Mouse (Mus musculus) cortical plate, adult 2 months (tissue): ENCODE data around the gene Zfp768. TPM values are rescaled to one million over a fixed set of nuclear protein-coding genes. Genes with fewer than 3 reads are reported as not detected.

Source experiments
- H3K27ac ChIP-seq: fragments of 200-500 bp; 2 replicates; pipeline ENCODE4 v1.5.1; 2012; ENCODE audit warnings: low read length, control low read depth, inconsistent platforms; ENCODE audit not compliant: insufficient read depth
- H3K4me1 ChIP-seq: fragments of 200-500 bp; 2 replicates; pipeline ENCODE4 v1.6.1; 2011; ENCODE audit warnings: low read length; ENCODE audit not compliant: control insufficient read depth, insufficient read depth
- H3K4me3 ChIP-seq: fragments of 200-500 bp; 2 replicates; pipeline ENCODE4 v1.5.1; 2011; ENCODE audit warnings: mild to moderate bottlenecking, low read length, control low read depth; ENCODE audit not compliant: insufficient read depth
- CTCF ChIP-seq: fragments of 200-500 bp; IDR thresholded peaks from 2 replicates; pipeline ENCODE4 v1.5.1; 2011; ENCODE audit warnings: mild to moderate bottlenecking, control low read depth, low read length; ENCODE audit not compliant: insufficient read depth; ENCODE audit errors: extremely low read depth
- POLR2A ChIP-seq: fragments of 200-500 bp; IDR thresholded peaks from 2 replicates; pipeline ENCODE4 v1.6.1; 2011; ENCODE audit warnings: mild to moderate bottlenecking, low read length, control low read depth; ENCODE audit not compliant: insufficient read depth; ENCODE audit errors: extremely low read depth
- polyA plus RNA-seq: library from polyadenylated mRNA; depleted of rRNA; stranded (reverse); fragments of >200 nt; gene quantifications from 2 replicates; pipeline ENCODE4 v1.2.3, GENCODE M21; 2012

Gene Zfp768
- polyA plus RNA-seq, 1 experiment, result 14.6 TPM

DNA sequence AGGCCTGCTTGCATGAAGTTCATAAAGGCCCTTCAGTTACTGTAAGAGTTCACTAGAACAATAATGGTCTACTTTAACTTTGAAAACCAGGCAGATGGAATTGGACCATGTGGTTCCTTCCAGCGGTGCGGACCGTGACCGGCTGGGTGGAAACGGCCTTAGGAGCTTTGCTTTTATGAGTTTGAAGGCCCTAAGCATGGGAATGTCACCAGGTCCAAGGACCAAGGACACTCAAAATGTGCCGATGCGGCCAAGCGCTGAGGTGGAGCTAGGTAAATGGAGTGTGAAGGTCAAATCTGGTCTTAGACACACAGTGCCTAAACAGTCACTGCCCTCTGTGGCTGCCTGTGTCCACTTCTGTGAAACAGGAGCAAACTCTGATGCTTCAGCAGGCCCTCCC lies 4.0 kb downstream of the Zfp768 start:
- Histone ChIP-seq H3K27ac (no peak overlapping the region), H3K4me1 (no peaks in the 10 kb centered on the region; the same call in 1 of the 2 replicates), H3K4me3 (no peak overlapping the region)
- no peak for TF ChIP-seq CTCF

DNA sequence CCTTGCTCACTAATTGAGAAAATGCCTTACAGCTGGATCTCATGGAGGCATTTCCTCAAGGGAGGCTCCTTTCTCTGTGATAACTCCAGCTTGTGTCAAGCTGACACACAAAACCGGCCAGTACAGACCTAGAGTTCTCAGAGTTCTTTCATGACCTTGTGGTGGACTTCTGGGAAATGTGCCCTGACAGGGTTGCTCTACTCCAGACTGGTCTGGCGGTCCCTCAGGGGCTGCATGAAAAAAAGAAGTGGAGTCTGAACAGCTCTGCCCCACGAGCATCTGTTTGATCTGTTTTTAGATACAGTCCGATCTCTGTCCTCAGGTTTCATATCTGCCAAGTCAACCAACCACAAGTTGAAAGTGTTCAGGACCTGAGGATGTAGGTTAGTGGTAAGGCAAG lies 7.8 kb downstream of the Zfp768 start:
- Histone ChIP-seq H3K4me1 (no peaks in the 10 kb centered on the region), H3K27ac (no peak overlapping the region), H3K4me3 (no peak overlapping the region)
- no peak for TF ChIP-seq POLR2A

DNA sequence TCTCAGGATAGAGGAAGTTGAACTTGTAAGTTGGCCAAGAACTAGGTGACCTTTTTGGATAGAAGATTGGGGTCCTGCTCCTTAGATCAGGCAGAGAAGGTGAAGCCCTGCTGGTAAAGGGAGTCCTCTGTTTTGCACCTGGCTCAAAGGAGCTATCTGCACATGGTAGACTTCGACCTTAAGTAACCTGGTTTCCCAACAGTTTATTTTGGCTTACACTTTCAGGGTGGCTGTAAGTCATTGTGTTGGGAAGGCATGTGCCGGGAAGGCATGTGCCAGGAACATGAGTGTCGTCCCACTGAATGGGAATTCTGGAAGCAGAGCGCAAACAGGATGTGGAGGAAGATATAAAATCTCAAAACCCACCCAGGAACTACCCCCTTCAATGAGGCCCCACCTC lies 9.8 kb downstream of the Zfp768 start:
- Histone ChIP-seq H3K27ac (no peak overlapping the region), H3K4me3 (no peak overlapping the region), H3K4me1 (no peaks in the 10 kb centered on the region)
- TF ChIP-seq CTCF, result no peak

DNA sequence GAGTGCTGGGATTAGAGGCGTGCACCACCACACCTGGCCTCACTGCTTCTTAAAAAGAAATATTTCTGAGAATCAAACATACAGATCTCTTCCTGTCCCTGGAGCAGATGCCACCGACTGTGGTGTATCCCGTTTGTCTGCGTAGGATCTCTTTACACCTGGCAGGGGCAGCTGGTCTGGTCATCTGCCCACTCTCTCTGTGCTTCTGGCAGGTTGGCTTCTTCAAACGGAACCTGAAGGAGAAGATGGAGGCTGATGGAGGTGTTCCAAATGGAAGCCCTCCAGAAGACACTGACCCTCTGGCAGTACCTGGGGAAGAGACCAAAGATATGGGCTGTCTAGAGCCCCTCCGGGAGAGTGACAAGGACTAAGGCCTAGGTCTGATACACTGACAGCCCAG lies 12.1 kb downstream of the Zfp768 start:
- H3K4me1 ChIP-seq, result no peaks in the 10 kb centered on the region
- no peak for TF ChIP-seq CTCF
- no peak for TF ChIP-seq POLR2A
- H3K27ac ChIP-seq, result no peak overlapping the region
- H3K4me3 ChIP-seq, result no peak overlapping the region

DNA sequence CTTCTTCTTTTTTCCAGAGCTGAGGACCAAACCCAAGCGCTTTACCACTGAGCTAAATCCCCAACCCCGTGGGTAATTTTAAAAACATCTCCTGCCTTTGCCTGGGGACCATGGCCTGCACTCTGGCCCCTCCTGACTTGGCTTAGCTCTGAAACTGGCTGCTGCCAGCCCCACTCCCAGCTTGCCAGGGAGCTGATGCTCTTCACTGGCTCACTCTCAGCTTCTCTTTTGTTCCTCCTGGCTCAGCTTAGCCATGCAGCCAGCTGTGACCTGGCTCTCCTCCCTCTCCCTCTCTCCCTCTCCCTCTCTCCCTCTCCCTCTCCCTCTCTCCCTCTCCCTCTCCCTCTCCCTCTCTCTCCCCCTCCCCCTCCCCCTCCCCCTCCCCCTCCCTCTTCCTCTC lies 18.7 kb downstream of the Zfp768 start:
- TF ChIP-seq POLR2A, result no peak
- no peak for TF ChIP-seq CTCF
- H3K27ac ChIP-seq, result no peak overlapping the region
- no peaks in the 10 kb centered on the region for H3K4me1 ChIP-seq
- no peak overlapping the region for H3K4me3 ChIP-seq

DNA sequence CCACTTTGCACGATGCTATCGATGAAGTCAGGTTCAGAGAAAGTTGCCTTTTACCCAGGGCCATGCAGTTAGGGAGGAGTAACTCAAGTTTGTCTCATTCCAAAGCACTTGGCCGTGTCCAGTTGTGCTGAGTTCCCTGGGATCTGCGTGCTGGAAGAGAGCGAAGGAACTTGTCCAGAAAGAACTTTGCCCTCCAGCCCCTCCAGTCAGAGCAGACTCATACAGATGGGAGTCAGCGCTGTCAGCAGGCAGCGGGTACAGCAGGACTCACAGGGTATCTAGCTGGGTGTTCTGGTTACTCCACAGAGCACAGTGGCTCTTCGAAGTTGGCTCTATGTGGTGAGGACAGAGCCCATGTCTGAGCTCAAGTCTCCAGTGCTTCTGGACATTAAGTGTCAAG lies 19.8 kb downstream of the Zfp768 start:
- H3K27ac ChIP-seq, result no peak overlapping the region
- H3K4me3 ChIP-seq, result no peak overlapping the region
- no peak for TF ChIP-seq CTCF
- TF ChIP-seq POLR2A, result no peak
- no peaks in the 10 kb centered on the region for H3K4me1 ChIP-seq

DNA sequence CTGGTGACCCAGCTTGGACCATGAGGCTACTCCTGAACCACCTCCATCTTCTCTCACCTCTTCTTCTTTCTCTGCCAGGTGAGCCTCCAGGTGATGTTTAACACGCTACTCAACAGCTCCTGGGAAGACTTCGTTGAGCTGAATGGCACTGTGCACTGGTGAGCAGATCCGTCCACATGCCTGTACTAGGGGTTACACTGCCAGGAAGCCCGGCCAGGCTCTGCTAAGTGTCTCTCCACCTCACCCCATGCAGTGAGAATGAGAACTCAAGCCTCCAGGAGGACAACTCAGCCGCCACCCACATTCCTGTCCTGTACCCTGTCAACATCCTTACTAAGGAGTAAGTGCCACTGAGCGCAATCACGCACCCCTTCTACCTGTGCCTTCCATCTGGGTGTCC lies 20.4 kb downstream of the Zfp768 start:
- Histone ChIP-seq H3K27ac (no peak overlapping the region), H3K4me1 (no peaks in the 10 kb centered on the region)
- no peak for TF ChIP-seq CTCF
- no peak for TF ChIP-seq POLR2A

DNA sequence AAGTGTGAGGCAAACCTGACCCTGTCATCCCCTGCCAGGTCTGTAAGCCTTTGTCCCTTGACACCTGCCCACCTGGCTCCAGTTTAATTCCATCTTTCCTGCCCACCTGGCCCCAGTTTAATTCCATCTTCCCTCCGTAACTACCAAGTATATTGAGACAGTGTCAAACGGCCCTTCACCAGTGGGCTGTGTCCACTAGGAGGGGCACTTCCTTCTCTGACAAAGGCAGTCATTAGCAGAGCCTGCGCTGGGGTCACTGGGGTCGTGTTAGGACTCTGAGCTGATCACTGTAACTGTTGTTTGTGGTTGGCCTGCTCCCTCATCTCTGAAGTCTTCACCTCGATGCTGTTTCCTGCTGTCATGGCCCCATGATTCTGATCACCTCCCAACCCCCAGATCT lies 23.3 kb downstream of the Zfp768 start:
- Histone ChIP-seq H3K27ac (no peak overlapping the region), H3K4me3 (no peak overlapping the region), H3K4me1 (no peaks in the 10 kb centered on the region)
- TF ChIP-seq CTCF (peak; percentile 18; the same call in 1 of the 2 replicates), POLR2A (no peak)

More for the DNA sequence above, 20.4 kb downstream of the Zfp768 start:
- H3K4me3 ChIP-seq, result no peak overlapping the region

DNA sequence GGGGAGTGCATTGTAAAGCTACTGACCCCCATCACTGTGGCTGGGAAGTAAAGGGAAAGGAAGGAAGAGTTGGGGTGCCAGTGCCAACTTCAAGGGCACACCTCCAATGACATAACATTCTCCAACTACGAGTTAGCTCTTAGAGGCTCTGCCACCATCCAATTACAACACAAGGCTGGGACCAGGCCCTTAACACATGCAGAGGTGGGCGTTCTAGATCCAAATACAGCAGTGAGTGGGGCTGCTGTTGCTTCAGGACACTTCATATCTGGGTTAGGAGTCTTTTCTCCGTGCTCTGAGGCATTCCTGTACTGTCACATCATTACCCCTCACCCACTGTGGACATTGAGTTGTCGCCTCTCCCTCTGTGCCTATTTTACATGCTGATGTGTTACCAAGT lies 24.3 kb downstream of the Zfp768 start:
- no peaks in the 10 kb centered on the region for H3K4me1 ChIP-seq
- no peak overlapping the region for H3K27ac ChIP-seq
- no peak overlapping the region for H3K4me3 ChIP-seq
- TF ChIP-seq POLR2A, result no peak
- no peak for TF ChIP-seq CTCF

DNA sequence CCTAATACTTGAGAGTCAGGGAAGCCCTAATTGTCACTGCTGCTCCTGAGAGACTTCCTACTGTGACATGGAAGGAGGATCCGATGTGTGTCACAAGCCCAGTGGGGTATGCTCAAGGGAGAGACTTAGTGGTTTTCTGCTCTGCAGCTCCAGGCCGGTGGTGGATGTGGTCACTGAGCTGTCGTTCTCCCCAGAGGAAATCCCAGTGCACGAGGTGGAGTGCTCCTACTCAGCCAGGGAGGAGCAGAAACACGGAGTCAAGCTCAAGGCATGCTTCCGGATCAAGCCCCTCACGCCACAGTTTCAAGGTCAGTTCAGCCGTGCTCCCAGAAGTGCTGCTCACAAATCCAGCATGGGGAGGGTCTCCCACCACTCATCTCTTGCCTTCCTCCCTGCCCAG lies 31.5 kb downstream of the Zfp768 start:
- TF ChIP-seq POLR2A (no peak), CTCF (no peak)
- H3K4me1 ChIP-seq, result no peaks in the 10 kb centered on the region
- no peak overlapping the region for H3K4me3 ChIP-seq
- H3K27ac ChIP-seq, result no peak overlapping the region

DNA sequence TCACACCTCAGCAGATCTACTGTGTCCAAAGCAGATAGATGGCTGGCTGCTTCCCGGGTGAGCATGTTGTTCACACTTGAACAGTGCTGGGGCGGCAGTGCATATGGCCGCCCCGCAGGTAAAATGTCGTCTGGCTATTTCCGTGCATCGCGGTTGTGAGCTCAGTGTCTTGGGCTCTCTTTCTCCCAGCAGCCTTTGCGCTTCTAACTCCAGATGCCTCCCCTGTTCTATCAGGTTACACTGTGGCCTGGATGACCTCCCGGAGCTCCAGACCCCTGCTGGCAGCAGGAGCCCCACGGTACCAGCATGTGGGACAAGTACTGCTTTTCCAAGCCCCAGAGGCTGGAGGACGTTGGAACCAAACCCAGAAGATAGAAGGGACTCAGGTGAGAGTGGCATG lies 35.4 kb downstream of the Zfp768 start:
- no peak for TF ChIP-seq CTCF
- TF ChIP-seq POLR2A, result no peak
- Histone ChIP-seq H3K4me3 (no peak overlapping the region), H3K27ac (no peak overlapping the region), H3K4me1 (no peaks in the 10 kb centered on the region)
